Mouse (Mus musculus): Measurements from ENCODE around the gene Zfp949. TPM values are rescaled to one million over a fixed set of nuclear protein-coding genes. Genes with fewer than 3 reads are reported as not detected.

The Zfp949 gene
- polyA plus RNA-seq, 1 experiment from 2014 or later: 8.4 TPM

GRCm38 (mm10) chr9:88524796-88525195, 23.0 kb upstream of the Zfp949 start:
- 64% methylated on average over 3 of the region's 3 CpGs for WGBS
- H3K36me3 ChIP-seq (ENCODE audit: insufficient read depth): peaks cover 22% of the 10 kb centered on the region

DNA sequence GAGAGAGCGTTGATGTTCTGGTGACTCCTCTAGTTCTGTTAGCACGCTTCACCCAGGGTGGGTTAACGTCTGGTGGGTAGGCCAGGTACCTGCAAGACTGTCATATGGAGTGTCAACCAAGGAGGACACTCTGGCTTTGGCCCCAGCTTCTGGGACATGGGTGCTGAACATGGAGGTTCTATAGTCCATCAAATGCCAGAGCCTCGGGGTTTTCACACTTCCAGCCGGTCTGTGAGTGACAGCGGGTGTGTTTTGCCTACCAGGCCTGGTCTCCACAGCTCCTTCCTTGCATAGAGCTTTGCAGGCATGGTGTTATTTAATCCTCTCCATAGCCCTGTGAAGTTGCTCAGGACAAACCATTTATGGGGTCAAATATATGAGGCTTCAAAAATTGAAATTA, 22.5 kb upstream of the Zfp949 start:
- Histone ChIP-seq H3K4me2 (no peak overlapping the region), H3K9ac (no peak overlapping the region), H3K27me3 (ENCODE audit: insufficient read depth, low read length) (no peaks in the 10 kb centered on the region), H3K27ac (ENCODE audit: low read depth) (no peak overlapping the region), H3K36me3 (ENCODE audit: insufficient read depth) (peaks cover 16% of the 10 kb centered on the region), H3K4me3 (ENCODE audit: low read depth, low read length) (no peak overlapping the region), H3K4me1 (ENCODE audit: insufficient read depth) (peaks cover 3% of the 10 kb centered on the region; the same call in 1 of the 2 replicates), H3K9me3 (ENCODE audit: low read depth, low read length) (no peaks in the 10 kb centered on the region)
- DNase-seq (no peak), ATAC-seq (ENCODE audit: insufficient read depth) (no peak)
- 85% methylated on average over 6 of the region's 6 CpGs for WGBS
- no peak for TF ChIP-seq CTCF (IDR thresholded peaks at IDR 0.05; ENCODE audit: low read depth)

More at GRCm38 (mm10) chr9:88524796-88525195, 23.0 kb upstream of the Zfp949 start:
- Histone ChIP-seq H3K4me1 (ENCODE audit: insufficient read depth) (peaks cover 3% of the 10 kb centered on the region; the same call in 1 of the 2 replicates), H3K27me3 (ENCODE audit: insufficient read depth, low read length) (no peaks in the 10 kb centered on the region), H3K9ac (no peak overlapping the region), H3K4me2 (no peak overlapping the region), H3K27ac (ENCODE audit: low read depth) (no peak overlapping the region), H3K4me3 (ENCODE audit: low read depth, low read length) (no peak overlapping the region), H3K9me3 (ENCODE audit: low read depth, low read length) (no peaks in the 10 kb centered on the region)
- ATAC-seq (ENCODE audit: insufficient read depth) (no peak), DNase-seq (no peak)
- no peak for TF ChIP-seq CTCF (IDR thresholded peaks at IDR 0.05; ENCODE audit: low read depth)

DNA sequence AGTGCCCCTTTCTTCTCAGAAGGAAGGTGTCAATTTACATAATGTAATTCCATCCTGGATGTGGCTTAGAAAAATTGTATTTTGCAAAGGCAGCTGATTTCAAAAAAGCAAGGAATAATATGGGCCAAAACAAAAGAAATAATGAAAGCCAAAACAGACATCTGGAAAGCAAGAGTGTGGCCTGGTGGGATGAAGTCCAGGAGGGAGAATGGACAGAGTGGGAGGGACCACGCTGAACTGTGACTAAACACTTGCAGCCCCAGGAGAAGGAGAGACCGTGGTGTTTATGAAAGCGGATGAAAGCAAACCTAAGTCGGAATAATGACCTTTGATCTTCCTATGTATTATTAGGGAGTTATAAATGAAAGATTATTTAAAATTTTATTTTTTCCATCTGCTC, 19.9 kb upstream of the Zfp949 start:
- no peak for TF ChIP-seq CTCF (IDR thresholded peaks at IDR 0.05; ENCODE audit: low read depth)
- H3K4me3 ChIP-seq (ENCODE audit: low read depth, low read length): no peak overlapping the region
- ATAC-seq (ENCODE audit: insufficient read depth) (no peak), DNase-seq (no peak)
- no peak overlapping the region for H3K4me2 ChIP-seq
- 65% methylated on average over 4 of the region's 4 CpGs for WGBS
- H3K36me3 ChIP-seq (ENCODE audit: insufficient read depth): no peaks in the 10 kb centered on the region
- H3K27ac ChIP-seq (ENCODE audit: low read depth): no peak overlapping the region
- H3K9ac ChIP-seq: no peak overlapping the region
- H3K27me3 ChIP-seq (ENCODE audit: insufficient read depth, low read length): no peaks in the 10 kb centered on the region
- no peaks in the 10 kb centered on the region for H3K9me3 ChIP-seq (ENCODE audit: low read depth, low read length)
- H3K4me1 ChIP-seq (ENCODE audit: insufficient read depth): no peaks in the 10 kb centered on the region

DNA sequence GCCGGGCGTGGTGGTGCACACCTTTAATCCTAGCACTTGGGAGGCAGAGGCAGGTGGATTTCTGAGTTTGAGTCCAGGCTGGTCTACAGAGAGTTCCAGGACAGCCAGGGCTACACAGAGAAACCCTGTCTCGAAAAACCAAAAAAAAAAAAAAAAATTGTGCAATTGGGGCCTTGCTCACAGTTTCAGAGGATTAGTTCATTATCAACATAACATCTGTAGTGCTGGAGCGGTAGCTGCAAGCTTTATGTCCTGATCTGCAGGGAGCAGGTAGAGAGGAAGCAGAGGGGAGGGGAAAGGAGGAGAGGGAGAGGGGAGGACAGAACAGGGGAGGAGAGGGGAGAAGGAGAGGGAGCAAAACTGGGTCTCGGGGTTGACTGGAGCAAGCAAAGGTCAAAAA, 19.1 kb upstream of the Zfp949 start:
- no peak for TF ChIP-seq CTCF (IDR thresholded peaks at IDR 0.05; ENCODE audit: low read depth)
- WGBS: 82% methylated on average over 5 of the region's 5 CpGs

DNA sequence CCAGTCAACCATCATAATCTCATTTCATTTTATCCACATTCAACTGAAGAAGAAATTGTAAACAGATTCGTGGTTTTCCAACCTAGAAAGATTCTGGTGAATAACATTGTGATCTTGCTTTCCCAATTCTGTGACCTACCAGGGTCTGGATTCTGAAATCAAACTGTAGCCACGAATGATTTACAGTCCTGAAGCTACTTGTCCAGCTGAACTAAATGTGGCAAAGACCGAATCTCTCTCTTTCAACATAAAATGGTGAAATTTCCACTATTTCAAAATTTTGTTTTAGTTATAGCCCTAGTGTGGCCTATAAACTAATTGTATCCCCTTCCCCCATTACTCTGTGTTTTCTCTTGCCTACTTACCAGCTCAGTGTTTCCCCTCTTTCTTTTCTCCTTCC, 18.2 kb upstream of the Zfp949 start:
- H3K9me3 ChIP-seq (ENCODE audit: low read depth, low read length): no peaks in the 10 kb centered on the region
- DNase-seq (no peak), ATAC-seq (ENCODE audit: insufficient read depth) (no peak)
- no peaks in the 10 kb centered on the region for H3K4me1 ChIP-seq (ENCODE audit: insufficient read depth)
- no peak for TF ChIP-seq CTCF (IDR thresholded peaks at IDR 0.05; ENCODE audit: low read depth)
- H3K4me2 ChIP-seq: no peak overlapping the region
- no peak overlapping the region for H3K9ac ChIP-seq
- no peak overlapping the region for H3K27ac ChIP-seq (ENCODE audit: low read depth)
- WGBS: 81% methylated on average over 3 of the region's 3 CpGs
- no peaks in the 10 kb centered on the region for H3K36me3 ChIP-seq (ENCODE audit: insufficient read depth)
- H3K4me3 ChIP-seq (ENCODE audit: low read depth, low read length): no peak overlapping the region
- no peaks in the 10 kb centered on the region for H3K27me3 ChIP-seq (ENCODE audit: insufficient read depth, low read length)

More for the DNA sequence above, 19.1 kb upstream of the Zfp949 start:
- no peak overlapping the region for H3K9ac ChIP-seq
- no peak overlapping the region for H3K27ac ChIP-seq (ENCODE audit: low read depth)
- no peaks in the 10 kb centered on the region for H3K9me3 ChIP-seq (ENCODE audit: low read depth, low read length)
- ATAC-seq (ENCODE audit: insufficient read depth) (no peak), DNase-seq (no peak)
- no peaks in the 10 kb centered on the region for H3K27me3 ChIP-seq (ENCODE audit: insufficient read depth, low read length)
- no peaks in the 10 kb centered on the region for H3K36me3 ChIP-seq (ENCODE audit: insufficient read depth)
- H3K4me2 ChIP-seq: no peak overlapping the region
- no peaks in the 10 kb centered on the region for H3K4me1 ChIP-seq (ENCODE audit: insufficient read depth)
- H3K4me3 ChIP-seq (ENCODE audit: low read depth, low read length): no peak overlapping the region

GRCm38 (mm10) chr9:88529979-88530580, 17.7 kb upstream of the Zfp949 start:
- no peak for ATAC-seq (ENCODE audit: insufficient read depth)
- no peak overlapping the region for H3K9ac ChIP-seq
- no peaks in the 10 kb centered on the region for H3K4me1 ChIP-seq (ENCODE audit: insufficient read depth)
- H3K4me3 ChIP-seq (ENCODE audit: low read depth, low read length): no peak overlapping the region
- DNase-seq: no peak
- no peaks in the 10 kb centered on the region for H3K36me3 ChIP-seq (ENCODE audit: insufficient read depth)
- H3K27me3 ChIP-seq (ENCODE audit: insufficient read depth, low read length): no peaks in the 10 kb centered on the region
- WGBS: 50% methylated on average over 5 of the region's 5 CpGs
- H3K4me2 ChIP-seq: no peak overlapping the region
- no peak for TF ChIP-seq CTCF (IDR thresholded peaks at IDR 0.05; ENCODE audit: low read depth)
- no peak overlapping the region for H3K27ac ChIP-seq (ENCODE audit: low read depth)
- no peaks in the 10 kb centered on the region for H3K9me3 ChIP-seq (ENCODE audit: low read depth, low read length)

GRCm38 (mm10) chr9:88534093-88534492, 13.7 kb upstream of the Zfp949 start:
- ATAC-seq (ENCODE audit: insufficient read depth): no peak
- Histone ChIP-seq H3K27me3 (ENCODE audit: insufficient read depth, low read length) (no peaks in the 10 kb centered on the region), H3K4me2 (no peak overlapping the region), H3K4me1 (ENCODE audit: insufficient read depth) (no peaks in the 10 kb centered on the region), H3K9ac (no peak overlapping the region), H3K36me3 (ENCODE audit: insufficient read depth) (no peaks in the 10 kb centered on the region), H3K27ac (ENCODE audit: low read depth) (no peak overlapping the region), H3K9me3 (ENCODE audit: low read depth, low read length) (no peaks in the 10 kb centered on the region), H3K4me3 (ENCODE audit: low read depth, low read length) (no peak overlapping the region)
- WGBS: 86% methylated on average over 5 of the region's 5 CpGs
- no peak for DNase-seq
- no peak for TF ChIP-seq CTCF (IDR thresholded peaks at IDR 0.05; ENCODE audit: low read depth)

All from lung, embryonic 14.5 days (tissue).